Mouse (Mus musculus) liver, embryonic 14.5 days (tissue): ENCODE measurements around the gene Acat2.

ENCODE experiments used
- CTCF ChIP-seq: IDR thresholded peaks from 2 replicates; pipeline ENCODE4 v1.5.1; 2016; ENCODE audit warnings: antibody characterized with exemption, low read depth, control low read depth
- EP300 ChIP-seq: IDR thresholded peaks from 2 replicates; pipeline ENCODE4 v1.6.1; 2016; ENCODE audit warnings: antibody characterized with exemption, low read depth

DNA sequence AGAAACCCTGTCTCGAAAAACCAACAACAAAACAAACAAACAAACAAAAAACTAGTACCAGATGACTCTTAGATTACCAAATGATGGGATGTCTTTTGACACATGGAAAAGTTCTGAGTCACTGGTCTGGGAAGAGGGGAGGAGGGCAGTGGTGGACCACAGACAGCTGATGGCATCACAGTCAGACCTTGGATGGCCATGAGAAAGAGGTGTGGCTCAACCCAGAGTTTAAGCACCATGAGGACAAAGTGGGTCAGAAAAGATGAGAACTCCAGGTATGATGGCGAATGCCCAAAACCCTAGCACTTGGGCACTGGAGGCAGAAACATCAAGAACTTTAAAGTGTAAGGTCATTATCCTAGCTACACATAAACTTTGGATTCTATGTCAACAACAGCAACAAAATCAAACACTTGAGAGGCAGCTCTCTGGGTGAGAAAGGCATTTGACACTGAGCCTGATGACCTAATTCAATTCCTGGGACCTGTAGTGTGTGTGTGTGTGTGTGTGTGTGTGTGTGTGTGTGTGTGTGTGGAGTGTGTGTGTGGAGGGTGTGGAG lies 23.1 kb downstream of the Acat2 start:
- no peak for TF ChIP-seq CTCF
- no peak for TF ChIP-seq EP300
